Mouse (Mus musculus): ENCODE measurements around the gene Cox19.
A peak's percentile ranks its signal among the peaks of the same experiment; 100 is the strongest.
"Not testable (repeated sequence)": the region's sequence is repeated elsewhere in the genome, so short reads cannot be mapped to it uniquely, and the experiment has no call there.

The Cox19 gene

DNA sequence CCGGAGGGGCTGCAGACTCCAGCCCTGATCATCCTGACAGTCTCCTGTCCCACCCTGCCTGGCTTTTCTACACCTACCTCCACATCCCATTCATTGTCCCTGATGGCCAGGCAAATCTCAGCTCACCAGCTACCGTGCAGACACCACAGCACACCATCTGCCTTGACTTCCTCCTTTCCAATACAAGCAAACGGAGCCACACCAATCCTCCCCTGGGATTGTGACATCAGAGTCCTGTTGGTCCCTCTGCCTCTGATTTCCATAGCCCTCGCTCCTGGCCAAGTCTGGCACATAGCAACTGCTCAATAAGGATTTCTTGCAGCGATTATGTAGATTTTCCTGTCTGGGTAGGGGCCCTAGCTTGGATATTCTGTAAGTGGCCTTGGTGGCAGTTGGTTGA is at the start of gene Cox19:
Cox19 (minus strand) TSS at position 285 of the 400 bp plus-strand sequence.
- no peak for DNase-seq

DNA sequence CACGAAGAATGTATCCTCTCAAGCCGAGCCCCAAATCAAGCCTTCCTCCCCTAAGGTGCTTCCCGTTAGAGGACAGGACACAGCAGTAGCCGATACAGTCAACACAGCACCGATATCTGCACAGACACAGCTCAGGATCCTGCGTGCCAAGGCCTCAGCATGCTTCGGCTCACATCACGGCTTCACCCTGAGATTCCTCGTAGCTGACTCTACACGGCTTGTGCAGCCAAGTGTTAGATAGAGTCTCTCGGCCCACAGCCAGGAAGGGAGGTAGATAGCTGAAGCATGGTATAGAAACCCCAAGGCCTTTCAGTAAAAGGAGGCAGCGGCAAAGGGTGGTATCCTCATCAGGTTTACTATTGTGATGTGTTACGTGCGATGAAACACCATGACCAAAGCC is 48.8 kb upstream of the Cox19 start:
- DNase-seq: no peak

DNA sequence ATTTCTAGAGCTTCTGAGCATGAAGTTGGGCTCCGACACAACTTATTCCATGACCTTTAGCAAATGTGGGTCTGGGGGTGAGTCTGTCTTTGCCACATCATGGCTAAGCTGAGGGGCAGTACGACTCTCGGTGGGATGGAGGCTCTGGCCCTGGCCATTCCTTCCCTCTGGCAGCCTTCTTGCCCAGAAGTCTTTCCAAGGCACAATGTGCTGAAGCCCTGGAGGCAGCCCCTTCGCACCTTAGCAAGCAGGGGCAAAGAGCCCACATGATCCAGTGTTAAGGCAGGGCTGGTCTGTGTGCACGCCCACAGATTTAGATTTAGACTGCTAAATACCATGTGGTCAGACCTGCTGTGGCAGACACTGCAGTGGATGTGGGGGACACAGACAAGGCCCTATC is 47.6 kb upstream of the Cox19 start:
- DNase-seq: no peak

DNA sequence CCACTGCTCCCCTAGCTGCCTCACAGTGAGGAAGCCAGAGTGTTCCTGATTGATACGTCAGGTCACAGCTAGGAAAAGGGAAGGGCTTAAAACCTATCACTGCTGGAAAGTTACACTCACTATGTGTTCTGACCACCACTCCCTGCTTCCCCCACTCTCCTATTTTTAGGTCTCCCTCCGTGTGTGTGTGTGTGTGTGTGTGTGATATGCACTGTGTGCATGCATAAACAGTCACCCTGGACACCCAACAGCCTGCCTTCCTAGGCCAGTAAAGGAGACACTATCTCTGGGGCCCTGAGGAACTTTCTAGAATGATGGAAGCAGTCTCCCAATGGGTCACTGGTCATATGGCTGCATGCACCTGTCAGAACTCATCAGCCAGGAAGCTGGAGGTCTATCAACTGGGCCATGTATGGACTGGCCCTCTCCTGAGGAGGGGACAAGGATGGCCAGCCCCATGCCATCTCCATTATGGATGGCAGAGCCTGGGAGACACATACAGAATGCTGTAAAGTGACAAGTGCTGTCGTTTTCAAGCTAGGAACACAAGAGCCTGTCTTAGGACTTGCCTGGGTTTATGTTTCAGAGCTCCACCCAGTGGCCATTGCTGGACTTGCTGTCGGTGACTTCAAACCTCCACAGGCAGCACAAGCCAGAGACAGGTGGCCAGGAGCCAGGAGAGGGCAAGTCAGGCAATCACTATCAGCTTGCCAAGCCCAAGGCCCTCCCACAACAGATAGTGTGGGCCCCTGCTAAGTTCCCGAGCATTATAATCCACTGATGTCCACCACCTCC is 46.9 kb upstream of the Cox19 start:
- DNase-seq: peak; percentile 83

DNA sequence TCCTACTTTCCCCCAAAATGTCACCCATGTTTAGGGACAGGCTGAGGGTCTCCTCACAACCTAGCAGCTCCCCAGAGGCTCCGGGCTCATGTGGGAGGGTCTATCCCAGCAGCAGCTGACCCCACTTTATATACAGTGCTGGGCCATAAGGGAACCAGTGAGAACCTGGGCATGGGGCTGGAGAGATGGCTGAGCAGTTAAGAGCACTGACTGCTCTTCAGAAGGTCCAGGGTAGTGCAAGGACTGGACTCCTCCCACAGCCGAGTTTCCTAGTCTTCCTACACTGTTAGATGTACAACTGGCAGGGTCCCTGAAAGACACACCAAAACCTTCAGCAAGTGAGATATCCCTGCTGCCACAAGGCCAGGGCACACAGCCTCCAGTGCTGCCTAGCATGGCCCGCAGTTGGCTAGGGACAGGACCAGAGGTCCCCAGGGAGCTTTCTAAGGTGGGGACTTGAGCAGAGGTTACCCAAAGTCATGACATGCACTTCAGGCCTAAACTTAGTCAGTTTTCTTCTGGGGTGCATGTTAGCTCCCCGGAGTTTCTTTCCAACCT is 46.2 kb upstream of the Cox19 start:
- DNase-seq: no peak

DNA sequence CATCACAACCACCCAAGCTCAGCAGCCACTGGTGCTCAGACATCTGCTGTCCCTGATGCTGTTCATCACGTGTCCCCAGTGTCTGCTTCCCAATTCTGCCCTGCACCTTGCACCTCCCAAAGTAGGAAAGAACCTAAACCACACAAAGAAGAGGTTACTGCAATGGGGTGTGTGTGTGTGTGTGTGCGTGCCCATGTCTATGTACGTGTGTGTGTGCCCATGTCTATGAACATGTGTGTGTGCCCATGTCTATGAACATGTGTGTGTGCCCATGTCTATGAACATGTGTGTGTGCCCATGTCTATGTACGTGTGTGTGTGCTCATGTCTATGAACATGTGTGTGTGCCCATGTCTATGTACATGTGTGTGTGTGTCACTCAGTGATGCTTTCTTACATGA is 44.3 kb upstream of the Cox19 start:
- no peak for DNase-seq

DNA sequence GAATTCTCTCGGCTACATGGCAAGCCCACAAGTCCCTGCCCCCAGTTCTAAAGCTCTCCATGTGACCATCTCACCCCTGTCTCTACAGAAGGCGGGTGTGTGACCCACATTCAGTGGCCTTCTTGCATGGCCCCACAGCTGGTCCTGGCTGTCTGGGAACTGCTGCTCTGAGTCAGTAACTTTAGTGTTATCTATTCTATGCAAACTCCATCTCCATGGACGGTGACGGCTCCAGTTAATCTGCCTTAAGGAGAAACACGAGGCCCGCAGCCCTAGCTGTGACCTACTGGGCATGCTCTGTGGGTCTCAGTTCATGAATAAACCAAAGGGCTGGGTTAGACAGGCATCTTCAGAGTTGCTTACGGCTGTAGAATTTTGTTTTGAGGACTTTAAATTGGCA is 43.2 kb upstream of the Cox19 start:
- no peak for DNase-seq

DNA sequence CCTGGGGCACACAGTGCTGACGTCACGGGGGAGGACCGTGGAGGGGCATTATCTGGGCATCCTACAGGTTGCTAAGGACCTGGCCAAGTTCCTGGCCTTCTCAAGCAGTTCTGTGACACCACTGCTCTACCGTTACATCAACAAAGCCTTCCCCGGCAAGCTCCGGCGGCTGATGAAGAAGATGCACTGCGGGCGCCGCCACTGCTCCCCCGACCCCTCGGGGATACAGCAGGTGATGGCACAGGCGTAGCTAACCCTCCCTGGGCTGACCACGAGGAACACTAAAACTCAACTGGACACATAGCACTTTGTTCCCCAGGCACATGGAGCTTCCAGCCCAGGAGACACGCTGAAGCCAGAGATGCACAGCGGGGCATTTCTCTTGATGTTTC is 42.0 kb upstream of the Cox19 start:
- no peak for DNase-seq

DNA sequence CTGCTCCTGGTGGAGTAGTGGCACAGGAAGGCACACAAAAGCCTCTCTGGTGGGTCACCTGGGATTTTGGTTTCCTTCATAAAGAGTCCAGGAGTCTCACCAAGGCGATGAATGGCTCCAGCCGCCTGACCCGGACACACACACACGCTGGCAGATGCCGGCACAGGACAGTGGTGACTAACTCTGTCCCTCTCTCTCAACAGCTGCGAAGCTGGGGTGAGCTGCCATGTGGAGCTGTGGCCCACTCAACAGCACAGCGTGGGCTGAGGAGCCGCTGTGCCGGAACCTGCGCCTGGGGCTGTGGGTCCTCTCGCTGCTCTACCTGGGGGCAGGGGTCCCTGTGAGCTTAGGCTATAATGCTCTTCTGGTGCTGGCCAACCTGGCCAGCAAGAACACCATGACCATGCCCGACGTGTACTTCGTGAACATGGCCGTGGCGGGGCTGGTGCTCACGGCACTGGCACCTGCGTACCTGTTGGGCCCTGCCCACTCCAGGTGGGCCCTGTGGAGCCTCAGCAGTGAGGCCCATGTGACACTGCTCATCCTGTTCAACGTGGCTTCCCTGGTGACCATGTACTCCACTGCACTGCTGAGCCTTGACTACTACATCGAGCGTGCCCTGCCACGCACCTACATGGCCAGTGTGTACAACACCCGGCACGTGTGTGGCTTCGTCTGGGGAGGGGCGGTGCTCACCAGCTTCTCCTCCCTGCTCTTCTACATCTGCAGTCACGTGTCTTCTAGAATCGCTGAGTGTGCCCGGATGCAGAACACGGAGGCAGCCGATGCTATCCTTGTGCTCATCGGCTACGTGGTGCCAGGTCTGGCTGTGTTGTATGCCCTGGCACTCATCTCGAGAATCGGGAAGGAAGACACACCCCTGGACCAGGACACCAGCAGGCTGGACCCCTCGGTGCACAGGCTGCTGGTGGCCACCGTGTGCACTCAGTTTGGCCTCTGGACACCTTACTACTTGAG is 41.3 kb upstream of the Cox19 start:
- no peak for DNase-seq

DNA sequence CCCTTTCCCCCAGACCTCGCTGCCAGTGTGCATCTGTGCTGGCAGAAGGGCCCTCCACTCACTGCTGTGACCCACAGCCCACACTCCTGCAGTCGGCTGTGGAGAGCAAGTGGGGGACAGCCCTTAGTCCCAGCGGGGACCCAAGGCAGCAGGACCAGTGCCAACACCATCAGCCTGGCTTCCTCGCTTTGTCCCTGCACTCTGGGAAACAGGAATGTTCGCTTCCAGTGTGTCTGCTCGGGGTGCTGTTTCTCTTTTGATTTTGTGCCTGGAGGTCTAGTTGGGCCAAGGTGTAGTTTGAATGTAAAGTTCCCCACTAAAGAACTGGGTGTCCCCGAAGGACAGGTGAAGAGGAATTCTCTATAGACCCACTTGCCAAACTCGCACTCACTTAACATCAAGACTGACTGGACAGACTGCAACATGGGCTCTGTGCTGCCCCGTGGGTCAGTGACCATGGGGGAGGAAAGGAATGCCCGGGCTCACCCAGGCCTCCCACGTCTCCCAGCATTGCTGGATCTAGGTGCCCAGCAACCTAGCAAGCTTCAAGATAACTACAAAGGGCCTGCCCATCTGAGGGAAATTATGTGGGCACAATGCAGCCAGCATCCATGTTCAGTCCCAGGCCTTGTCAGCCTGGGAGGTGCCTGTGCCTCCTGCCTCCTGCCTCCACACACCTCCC is 40.2 kb upstream of the Cox19 start:
- no peak for DNase-seq

DNA sequence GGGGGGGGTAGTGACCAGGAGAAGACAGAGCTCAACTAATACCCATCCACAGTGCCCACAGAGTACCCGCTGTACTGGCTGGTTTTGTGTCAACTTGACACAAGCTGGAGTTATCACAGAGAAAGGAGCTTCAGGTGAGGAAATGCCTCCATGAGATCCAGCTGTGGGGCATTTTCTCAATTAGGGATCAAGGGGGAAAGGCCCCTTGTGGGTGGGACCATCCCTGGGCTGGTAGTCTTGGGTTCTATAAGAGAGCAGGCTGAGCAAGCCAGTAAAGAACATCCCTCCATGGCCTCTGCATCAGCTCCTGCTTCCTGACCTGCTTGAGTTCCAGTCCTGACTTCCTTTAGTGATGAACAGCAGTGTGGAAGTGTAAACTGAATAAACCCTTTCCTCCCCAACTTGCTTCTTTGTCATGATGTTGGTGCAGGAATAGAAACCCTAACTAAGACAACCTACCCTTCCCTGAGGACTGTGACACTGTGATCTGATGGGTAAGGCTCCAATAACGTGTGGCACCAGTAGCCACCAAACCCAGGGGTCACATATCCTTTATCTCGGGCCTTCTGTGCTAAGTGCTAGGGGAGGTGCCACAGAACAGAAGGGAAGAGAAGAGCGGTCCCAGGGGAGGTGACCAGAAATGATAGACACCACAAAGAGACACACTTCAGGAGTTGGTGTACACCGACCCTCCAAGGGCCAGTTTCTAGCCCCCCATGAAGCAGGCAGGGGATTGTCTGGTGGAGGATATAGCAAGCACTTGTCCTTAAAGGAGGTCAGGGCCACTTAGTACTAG is 39.3 kb upstream of the Cox19 start:
- DNase-seq: not testable (repeated sequence)

DNA sequence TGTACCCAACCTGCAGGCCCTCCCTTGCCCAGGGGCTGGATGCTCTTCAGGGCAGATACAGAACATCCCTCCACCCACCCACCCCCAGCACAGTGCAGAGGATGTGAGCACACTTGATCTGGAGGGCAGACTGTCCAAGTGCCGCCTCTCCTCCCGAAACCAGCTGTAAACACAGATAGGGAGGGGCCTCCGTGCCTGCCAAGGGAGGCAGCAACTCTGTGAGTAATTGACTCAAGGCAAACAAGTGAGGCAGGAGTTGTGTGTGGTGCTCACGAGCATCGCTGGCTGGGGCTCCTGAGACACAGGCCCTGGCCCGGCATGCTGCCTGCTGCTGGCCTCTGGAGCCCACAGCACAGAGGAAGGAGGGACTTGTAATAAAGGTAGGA is 38.5 kb upstream of the Cox19 start:
- DNase-seq: peak; percentile 48

DNA sequence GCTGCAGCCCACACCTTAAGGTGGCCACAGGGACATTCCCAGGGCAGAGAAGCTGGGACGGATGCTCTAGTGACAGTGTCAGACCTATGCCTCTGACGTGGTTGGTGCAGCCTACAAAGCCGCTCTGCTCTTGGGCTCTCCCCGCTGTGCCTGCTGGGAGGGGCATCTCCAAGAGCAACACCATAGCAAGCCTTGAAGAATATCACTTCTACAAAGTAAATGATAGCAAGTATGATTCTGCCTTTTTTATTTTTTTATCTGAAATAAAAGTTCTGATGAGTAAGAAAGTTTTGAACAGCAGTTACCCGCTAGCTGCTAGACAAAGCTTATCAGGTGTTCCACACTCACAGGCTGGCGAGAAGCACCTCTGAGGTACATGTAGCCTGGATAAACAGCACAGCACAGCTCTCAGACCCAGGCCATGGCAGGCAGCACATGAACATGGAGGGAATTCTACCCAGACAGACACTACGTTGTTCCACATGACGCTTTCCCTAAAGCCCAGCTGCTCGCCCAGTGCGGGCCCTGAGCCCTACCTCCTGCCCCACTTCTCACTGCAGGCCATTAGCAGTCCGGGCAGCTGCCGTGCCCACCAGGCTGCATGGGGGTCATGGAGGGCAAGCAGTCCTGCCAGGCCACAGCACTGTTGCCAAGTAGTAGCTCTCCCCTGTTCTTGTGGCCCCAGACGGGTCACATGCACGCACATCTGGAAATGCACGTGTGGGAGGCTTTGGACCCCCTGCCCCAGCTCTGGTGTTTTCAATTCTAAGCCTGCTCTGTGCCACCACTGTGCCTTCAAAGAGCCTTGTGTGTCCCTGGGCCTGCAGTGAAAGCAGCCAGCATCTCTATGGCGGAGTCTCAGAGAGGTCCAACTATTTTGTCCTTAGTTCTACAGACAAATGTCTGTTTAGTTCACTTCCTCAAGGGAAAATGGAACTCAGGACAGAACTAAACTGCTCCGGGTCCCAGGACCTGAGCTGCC is 37.8 kb upstream of the Cox19 start:
- no peak for DNase-seq

DNA sequence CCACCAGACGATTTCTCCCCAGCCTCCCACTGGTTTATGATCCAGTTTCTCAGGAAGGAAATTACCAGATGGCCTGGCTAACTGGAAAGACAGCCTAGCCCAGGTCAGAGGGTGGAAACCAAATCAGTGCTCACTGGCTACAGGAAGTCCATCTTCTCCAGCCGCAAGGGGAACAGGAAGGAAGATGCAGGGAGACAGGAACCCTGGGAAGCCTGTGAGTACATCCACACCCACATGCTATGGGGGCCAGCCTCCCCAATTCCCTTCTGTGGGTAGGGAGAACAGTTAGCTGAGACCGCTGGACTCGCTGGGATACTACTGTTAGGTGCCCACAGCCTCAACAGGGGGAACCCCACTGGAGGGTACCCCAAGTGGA is 37.0 kb upstream of the Cox19 start:
- DNase-seq: no peak

DNA sequence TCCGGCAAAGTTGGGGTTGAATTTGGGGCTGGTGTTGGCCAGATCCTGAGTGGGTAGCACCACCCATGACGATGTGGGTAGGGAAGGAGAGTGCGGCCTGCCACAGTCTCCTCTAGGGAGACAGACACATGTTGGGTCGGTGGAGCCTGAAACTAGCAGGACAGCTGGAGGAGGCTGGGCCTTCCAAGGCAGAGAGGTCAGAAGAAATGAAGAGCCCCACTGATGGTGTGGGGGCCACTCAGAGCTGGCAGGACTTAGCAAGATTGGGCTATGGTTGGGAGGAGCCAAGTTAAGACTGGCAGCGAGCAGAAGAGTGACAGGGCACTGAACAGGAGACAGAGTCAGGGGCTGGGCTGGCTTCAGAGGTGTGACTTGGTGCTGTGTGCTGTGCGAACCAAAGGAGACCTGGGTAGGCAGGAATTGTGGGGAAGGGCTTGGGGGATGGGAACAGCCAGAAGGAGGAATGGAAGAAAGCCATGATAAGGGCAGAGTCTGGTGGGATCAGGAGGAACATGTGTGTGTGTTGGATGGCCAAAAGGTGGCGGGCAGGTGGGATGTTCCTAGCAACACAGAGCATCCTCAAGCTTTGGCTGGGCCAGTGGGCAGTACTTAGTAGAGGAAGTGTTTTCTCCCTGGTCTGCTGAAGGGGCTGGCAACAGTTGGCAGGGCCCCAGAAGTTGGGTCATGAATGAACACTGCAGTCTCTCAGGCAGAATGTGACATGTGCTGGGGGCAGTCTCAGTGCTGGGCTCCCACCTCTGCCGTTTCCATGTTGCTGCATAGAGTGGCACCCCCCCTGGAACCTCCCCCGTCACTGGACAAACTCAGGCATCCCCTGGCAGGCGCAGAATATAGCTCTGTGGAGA is 36.3 kb upstream of the Cox19 start:
- DNase-seq: no peak

DNA sequence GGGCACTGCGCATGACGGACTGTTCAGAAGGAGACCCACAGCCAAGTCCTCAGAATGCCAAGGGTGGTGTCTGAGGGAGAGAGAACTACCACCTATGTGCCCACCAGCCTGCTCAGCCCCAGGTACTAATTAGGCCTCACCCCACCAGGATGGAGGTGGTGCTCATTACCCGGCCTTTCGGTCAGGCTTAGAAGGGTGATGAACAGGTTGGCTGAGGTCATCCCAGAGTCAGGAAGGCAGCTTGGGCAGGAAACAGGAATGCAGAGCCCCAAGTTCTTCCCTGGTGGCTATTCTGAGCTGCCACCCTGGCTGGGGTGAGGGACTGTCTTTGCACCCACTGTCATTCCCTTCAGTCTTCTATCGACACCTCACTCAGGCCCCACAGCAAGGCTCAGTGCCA is 34.8 kb upstream of the Cox19 start:
- DNase-seq: no peak

DNA sequence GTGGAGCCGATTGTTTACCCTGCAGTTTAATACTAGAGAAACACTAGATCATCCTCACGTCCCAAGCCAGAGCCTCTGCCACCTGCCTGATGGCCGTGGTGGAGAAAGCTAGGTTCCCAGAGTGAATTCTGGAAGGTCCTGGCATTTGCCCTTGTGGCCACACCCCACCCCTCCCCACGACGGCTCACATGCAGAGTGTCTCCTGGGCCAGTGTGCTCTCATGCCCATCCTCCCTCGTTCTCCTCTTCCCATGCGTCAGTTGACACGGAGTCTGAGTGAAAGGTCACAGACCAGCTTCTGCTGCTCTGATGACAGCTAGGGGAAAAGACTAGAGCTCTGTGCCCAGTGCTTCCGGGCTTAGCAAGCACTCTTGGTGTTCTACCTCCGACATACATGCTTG is 33.3 kb upstream of the Cox19 start:
- DNase-seq: no peak

DNA sequence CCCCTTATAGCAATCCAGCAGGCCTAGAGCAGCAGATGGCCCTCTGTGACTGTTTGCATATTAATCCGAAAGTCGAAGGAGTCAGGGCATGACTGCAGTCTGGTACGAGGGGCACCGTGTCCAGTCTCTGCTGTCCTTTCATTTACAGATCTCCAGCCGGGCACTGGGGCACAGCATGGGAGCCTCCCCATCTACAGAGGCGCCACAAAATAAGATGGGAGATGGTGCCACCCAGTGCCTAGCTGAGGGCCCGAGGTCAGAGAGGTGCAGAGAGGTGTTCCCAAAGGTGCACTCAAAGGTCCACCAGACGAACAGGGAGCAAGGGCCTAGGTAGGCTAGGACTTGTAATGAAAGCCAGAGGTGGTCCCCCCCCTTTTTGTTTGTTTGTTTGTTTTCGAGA is 32.0 kb upstream of the Cox19 start:
- no peak for DNase-seq

DNA sequence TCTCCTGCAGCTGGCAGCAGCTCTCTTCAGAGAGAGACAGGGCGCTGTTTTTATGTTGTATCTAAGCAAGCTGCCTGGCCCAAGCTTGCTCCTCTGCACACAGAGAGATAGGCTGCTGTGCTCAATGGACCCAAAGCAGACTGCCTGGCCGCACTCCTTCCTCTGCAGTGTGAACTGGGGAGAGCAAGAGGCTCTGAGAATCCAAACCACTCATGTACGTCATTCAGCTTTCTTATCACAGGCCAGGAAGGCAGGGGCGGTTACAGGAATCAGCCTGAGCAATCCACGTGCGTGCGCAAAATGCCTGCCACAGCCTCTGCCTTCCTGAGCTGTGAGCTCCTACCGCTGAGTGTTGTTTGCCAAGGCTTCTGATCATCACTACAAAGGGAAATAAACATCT is 31.5 kb upstream of the Cox19 start:
- no peak for DNase-seq
